9 mouse cellular contexts compared by ENCODE assay signal in genomic region chr10:81450140-81450539, GRCm38 (mm10). TPM values are rescaled to one million over a fixed set of nuclear protein-coding genes. Genes with fewer than 3 reads are reported as not detected.
DNase-seq lines count a peak whose midpoint lies in the region; ATAC-seq and TF ChIP-seq lines count a peak whose summit lies in the region.
"Had no signal": no experiment of that assay in that cellular context is flagged by ENCODE, and none has a peak within 500 bp of the region (broad histone marks: within the 10 kb centered on the region; RNA-seq: fewer than 3 reads in every experiment).

No protein-coding gene starts in this region.

- H3K36me3 ChIP-seq in heart, embryonic 16.5 days (ENCODE audit: control insufficient read depth, insufficient read depth), result no peaks in the 10 kb centered on the region
- no peaks in the 10 kb centered on the region for H3K36me3 ChIP-seq in liver, embryonic 15.5 days (replicated peaks)
- no peaks in the 10 kb centered on the region for H3K36me3 ChIP-seq in neural tube, embryonic 14.5 days (ENCODE audit: control insufficient read depth, insufficient read depth, low read length)

- 1% methylated on average over 7 of the region's 7 CpGs for WGBS in heart, embryonic 16.5 days
- WGBS in liver, embryonic 15.5 days (ENCODE audit: insufficient replicate concordance), result 1% methylated on average over 7 of the region's 7 CpGs
- WGBS in neural tube, embryonic 14.5 days, result 5% methylated on average over 7 of the region's 7 CpGs

- no peak overlapping the region for H3K9ac ChIP-seq in heart, embryonic 16.5 days (ENCODE audit: low read length)
- H3K9ac ChIP-seq in liver, embryonic 15.5 days, result no peak overlapping the region
- H3K9ac ChIP-seq in neural tube, embryonic 14.5 days (replicated peaks; ENCODE audit: low read depth, low read length), result no peak overlapping the region

- H3K27me3 ChIP-seq in heart, embryonic 16.5 days (ENCODE audit: control insufficient read depth, insufficient read depth, low read length), result peaks cover 45% of the 10 kb centered on the region
- H3K27me3 ChIP-seq in liver, embryonic 15.5 days, result peaks cover 75% of the 10 kb centered on the region
- peaks cover 21% of the 10 kb centered on the region for H3K27me3 ChIP-seq in neural tube, embryonic 14.5 days (ENCODE audit: control insufficient read depth, insufficient read depth, low read length)

- no peak overlapping the region for H3K27ac ChIP-seq in bone marrow macrophage, adult 2 months (ENCODE audit: insufficient read depth, low read depth, low read length)
- no peak overlapping the region for H3K27ac ChIP-seq in heart, embryonic 16.5 days (ENCODE audit: low read length)
- H3K27ac ChIP-seq in liver, embryonic 15.5 days (replicated peaks), result no peak overlapping the region
- H3K27ac ChIP-seq in neural tube, embryonic 14.5 days (ENCODE audit: low read depth, low read length), result no peak overlapping the region

- no peak for TF ChIP-seq POLR2A in bone marrow macrophage, adult 2 months (IDR thresholded peaks at IDR 0.05; ENCODE audit: borderline replicate concordance, low read depth, low read length)

- DNase-seq in kidney, postnatal 10 days, result peak; percentile 92
- DNase-seq in testis, postnatal 14 days (ENCODE audit: low spot score), result peak; percentile 77

- peak; percentile 88 for TF ChIP-seq CTCF in bone marrow macrophage, adult 2 months (IDR thresholded peaks at IDR 0.05; ENCODE audit: low read depth, low read length)

- peak; percentile 92 for ATAC-seq in CD4-positive, CD25-positive, alpha-beta regulatory T cell, adult 4 months
- peak; percentile 87 for ATAC-seq in erythroblast, adult 5-6 weeks (replicated peaks; ENCODE audit: low FRiP score, poor library complexity, severe bottlenecking)
- ATAC-seq in heart, embryonic 16.5 days (replicated peaks; ENCODE audit: extremely low read depth, insufficient read depth, low FRiP score), result 0 out of 2 replicates have a peak, but pooled peaks have one; percentile 49
- 0 out of 2 replicates have a peak, but pooled peaks have one; percentile 34 for ATAC-seq in liver, embryonic 15.5 days (ENCODE audit: insufficient read depth)
- ATAC-seq in neural tube, embryonic 14.5 days (ENCODE audit: low read depth), result peak; percentile 87; the same call in 1 of the 2 replicates

- no peak overlapping the region for H3K4me2 ChIP-seq in heart, embryonic 16.5 days (ENCODE audit: low read depth, low read length)
- no peak overlapping the region for H3K4me2 ChIP-seq in liver, embryonic 15.5 days
- H3K4me2 ChIP-seq in neural tube, embryonic 14.5 days (ENCODE audit: low read depth, low read length), result no peak overlapping the region

- no peak overlapping the region for H3K4me3 ChIP-seq in bone marrow macrophage, adult 2 months (ENCODE audit: insufficient read depth, low read length)
- no peak overlapping the region for H3K4me3 ChIP-seq in heart, embryonic 16.5 days (ENCODE audit: low read length)
- H3K4me3 ChIP-seq in liver, embryonic 15.5 days (replicated peaks), result no peak overlapping the region
- no peak overlapping the region for H3K4me3 ChIP-seq in neural tube, embryonic 14.5 days (ENCODE audit: low read depth, low read length)
- H3K4me3 ChIP-seq: erythroblast, embryonic 14.5 days had no signal

- H3K9me3 ChIP-seq in heart, embryonic 16.5 days (replicated peaks; ENCODE audit: control insufficient read depth, low read length), result no peaks in the 10 kb centered on the region
- H3K9me3 ChIP-seq in liver, embryonic 15.5 days (replicated peaks), result no peaks in the 10 kb centered on the region
- no peaks in the 10 kb centered on the region for H3K9me3 ChIP-seq in neural tube, embryonic 14.5 days (ENCODE audit: control insufficient read depth, low read length)

- no peaks in the 10 kb centered on the region for H3K4me1 ChIP-seq in bone marrow macrophage, adult 2 months (ENCODE audit: control insufficient read depth, insufficient read depth, low read length)
- H3K4me1 ChIP-seq in heart, embryonic 16.5 days (ENCODE audit: control insufficient read depth, insufficient read depth, low read length), result peaks cover 3% of the 10 kb centered on the region; the same call in 1 of the 2 replicates
- H3K4me1 ChIP-seq in liver, embryonic 15.5 days (replicated peaks), result 0 out of 2 replicates have a peak, but pooled peaks cover 3% of the 10 kb centered on the region
- H3K4me1 ChIP-seq in neural tube, embryonic 14.5 days (ENCODE audit: control insufficient read depth, insufficient read depth, low read length), result peaks cover 2% of the 10 kb centered on the region; the same call in 1 of the 2 replicates

RNA-seq across cellular contexts. Expression of gene Nfic, which starts 5.3 kb away (rescaled TPM):
- polyA plus RNA-seq in CD4-positive, CD25-positive, alpha-beta regulatory T cell, adult 4 months (2017; shearing (Covaris generic)), result 10 to 100 TPM; 14.2 to 19.2 TPM
- polyA plus RNA-seq in bone marrow macrophage, adult 2 months (2012; ENCODE audit: insufficient read depth, insufficient read length, missing spikeins), result 31.8 and 38.6 TPM in 2 replicates
- total RNA-seq in erythroblast, adult 5-6 weeks (2015; ENCODE audit: low replicate concordance), result 13.4 and 23.8 TPM in 2 replicates
- 0.84 and 8.2 TPM in 2 replicates for total RNA-seq in erythroblast, adult 5-6 weeks (2017; ENCODE audit: low replicate concordance)
- polyA plus RNA-seq in heart, embryonic 16.5 days (2015; fragmentation: Nextera tagmentation; extraction: Ambion mirVana), result 54.7 and 61.1 TPM in 2 replicates
- 9.5 and 11.5 TPM in 2 replicates for polyA plus RNA-seq in liver, embryonic 15.5 days (2015; fragmentation: Nextera tagmentation; extraction: Ambion mirVana)
- 21.9 and 25.0 TPM in 2 replicates for polyA plus RNA-seq in neural tube, embryonic 14.5 days (2014; fragmentation: Nextera tagmentation; extraction: Ambion mirVana)

RNA-seq across cellular contexts. Expression of gene Celf5, which starts 32.4 kb away (rescaled TPM):
- polyA plus RNA-seq in CD4-positive, CD25-positive, alpha-beta regulatory T cell, adult 4 months (2017; shearing (Covaris generic)), result 1 to 10 TPM in 1 of 2 experiments, under 1 TPM in 1; 0.53 to 1.1 TPM
- not detected in 2 replicates for polyA plus RNA-seq in bone marrow macrophage, adult 2 months (2012; ENCODE audit: insufficient read depth, insufficient read length, missing spikeins)
- not detected in 2 replicates for total RNA-seq in erythroblast, adult 5-6 weeks (2015; ENCODE audit: low replicate concordance)
- total RNA-seq in erythroblast, adult 5-6 weeks (2017; ENCODE audit: low replicate concordance), result 0.68 TPM in 1 of 2 replicates, not detected in the other
- 0.24 TPM in 2 replicates for polyA plus RNA-seq in heart, embryonic 16.5 days (2015; fragmentation: Nextera tagmentation; extraction: Ambion mirVana)
- 0.02 TPM in 1 of 2 replicates, not detected in the other for polyA plus RNA-seq in liver, embryonic 15.5 days (2015; fragmentation: Nextera tagmentation; extraction: Ambion mirVana)
- 50.6 and 64.4 TPM in 2 replicates for polyA plus RNA-seq in neural tube, embryonic 14.5 days (2014; fragmentation: Nextera tagmentation; extraction: Ambion mirVana)
- polyA plus RNA-seq: erythroblast, embryonic 14.5 days had no signal

RNA-seq across cellular contexts. Expression of gene Ncln, which starts 46.1 kb away (rescaled TPM):
- polyA plus RNA-seq in CD4-positive, CD25-positive, alpha-beta regulatory T cell, adult 4 months (2017; shearing (Covaris generic)), result 10 to 100 TPM; 41.9 to 63.2 TPM
- 37.9 and 40.9 TPM in 2 replicates for polyA plus RNA-seq in bone marrow macrophage, adult 2 months (2012; ENCODE audit: insufficient read depth, insufficient read length, missing spikeins)
- total RNA-seq in erythroblast, adult 5-6 weeks (2015; ENCODE audit: low replicate concordance), result 8.1 and 46.4 TPM in 2 replicates
- total RNA-seq in erythroblast, adult 5-6 weeks (2017; ENCODE audit: low replicate concordance), result 10.8 and 12.8 TPM in 2 replicates
- polyA plus RNA-seq in heart, embryonic 16.5 days (2015; fragmentation: Nextera tagmentation; extraction: Ambion mirVana), result 55.7 and 59.8 TPM in 2 replicates
- polyA plus RNA-seq in liver, embryonic 15.5 days (2015; fragmentation: Nextera tagmentation; extraction: Ambion mirVana), result 43.7 and 52.0 TPM in 2 replicates
- polyA plus RNA-seq in neural tube, embryonic 14.5 days (2014; fragmentation: Nextera tagmentation; extraction: Ambion mirVana), result 62.6 and 62.7 TPM in 2 replicates

RNA-seq across cellular contexts. Expression of gene S1pr4, which starts 49.8 kb away (rescaled TPM):
- 10 to 100 TPM; 53.2 to 76.8 TPM for polyA plus RNA-seq in CD4-positive, CD25-positive, alpha-beta regulatory T cell, adult 4 months (2017; shearing (Covaris generic))
- 0.46 TPM in 1 of 2 replicates, not detected in the other for polyA plus RNA-seq in bone marrow macrophage, adult 2 months (2012; ENCODE audit: insufficient read depth, insufficient read length, missing spikeins)
- 2.9 and 4.6 TPM in 2 replicates for total RNA-seq in erythroblast, adult 5-6 weeks (2015; ENCODE audit: low replicate concordance)
- total RNA-seq in erythroblast, adult 5-6 weeks (2017; ENCODE audit: low replicate concordance), result 2.1 and 6.0 TPM in 2 replicates
- 1.5 and 2.1 TPM in 2 replicates for polyA plus RNA-seq in heart, embryonic 16.5 days (2015; fragmentation: Nextera tagmentation; extraction: Ambion mirVana)
- 4.1 and 5.4 TPM in 2 replicates for polyA plus RNA-seq in liver, embryonic 15.5 days (2015; fragmentation: Nextera tagmentation; extraction: Ambion mirVana)
- polyA plus RNA-seq in neural tube, embryonic 14.5 days (2014; fragmentation: Nextera tagmentation; extraction: Ambion mirVana), result 0.29 and 0.79 TPM in 2 replicates

RNA-seq across cellular contexts. Expression of gene Smim24, which starts 57.3 kb away (rescaled TPM):
- polyA plus RNA-seq in CD4-positive, CD25-positive, alpha-beta regulatory T cell, adult 4 months (2017; shearing (Covaris generic)), result 10 to 100 TPM in 1 of 2 experiments, 1 to 10 TPM in 1; 9.0 to 10.8 TPM
- 41.9 and 45.5 TPM in 2 replicates for polyA plus RNA-seq in bone marrow macrophage, adult 2 months (2012; ENCODE audit: insufficient read depth, insufficient read length, missing spikeins)
- total RNA-seq in erythroblast, adult 5-6 weeks (2015; ENCODE audit: low replicate concordance), result 5.4 TPM in 1 of 2 replicates, not detected in the other
- 1.8 and 3.8 TPM in 2 replicates for total RNA-seq in erythroblast, adult 5-6 weeks (2017; ENCODE audit: low replicate concordance)
- polyA plus RNA-seq in heart, embryonic 16.5 days (2015; fragmentation: Nextera tagmentation; extraction: Ambion mirVana), result 5.0 and 9.2 TPM in 2 replicates
- 1.9 and 2.3 TPM in 2 replicates for polyA plus RNA-seq in liver, embryonic 15.5 days (2015; fragmentation: Nextera tagmentation; extraction: Ambion mirVana)
- 1.3 and 2.0 TPM in 2 replicates for polyA plus RNA-seq in neural tube, embryonic 14.5 days (2014; fragmentation: Nextera tagmentation; extraction: Ambion mirVana)
- polyA plus RNA-seq: erythroblast, embryonic 14.5 days had no signal

Comparison
In these comparisons a context has a peak if more than half of its experiments do, and no peak if none do; other contexts are left out.
1. ATAC-seq: peak in every context shown above with its lines; median percentile 92 in CD4-positive, CD25-positive, alpha-beta regulatory T cell, adult 4 months; 87 in erythroblast, adult 5-6 weeks; 87 in neural tube, embryonic 14.5 days; 49 in heart, embryonic 16.5 days; 34 in liver, embryonic 15.5 days.
2. RNA of gene Celf5, which starts 32.4 kb away (polyA plus RNA-seq): 50.6 to 64.4 TPM in neural tube, embryonic 14.5 days; 0.53 to 1.1 TPM in CD4-positive, CD25-positive, alpha-beta regulatory T cell, adult 4 months, 0.24 TPM in heart, embryonic 16.5 days, not detected in bone marrow macrophage, adult 2 months and 0.02 TPM in liver, embryonic 15.5 days; every median in the first group is over 10 times any median in the second.